Mouse (Mus musculus) right cerebral cortex, postnatal 4 days (tissue): ENCODE data around the gene Ssbp3.

Experiments
- DNase-seq: peaks from one replicate; pipeline ENCODE4 v3.0.0-alpha.2; 2022

Ssbp3 gene

GRCm38 (mm10) chr4:106961321-106961720 is 50.8 kb downstream of the Ssbp3 start:
- DNase-seq, result no peak

GRCm38 (mm10) chr4:106964356-106964755 is 53.9 kb downstream of the Ssbp3 start:
- DNase-seq, result no peak

- DNase-seq, result no peak
Observed at GRCm38 (mm10) chr4:106964996-106965395, 54.5 kb downstream of the Ssbp3 start.

DNA sequence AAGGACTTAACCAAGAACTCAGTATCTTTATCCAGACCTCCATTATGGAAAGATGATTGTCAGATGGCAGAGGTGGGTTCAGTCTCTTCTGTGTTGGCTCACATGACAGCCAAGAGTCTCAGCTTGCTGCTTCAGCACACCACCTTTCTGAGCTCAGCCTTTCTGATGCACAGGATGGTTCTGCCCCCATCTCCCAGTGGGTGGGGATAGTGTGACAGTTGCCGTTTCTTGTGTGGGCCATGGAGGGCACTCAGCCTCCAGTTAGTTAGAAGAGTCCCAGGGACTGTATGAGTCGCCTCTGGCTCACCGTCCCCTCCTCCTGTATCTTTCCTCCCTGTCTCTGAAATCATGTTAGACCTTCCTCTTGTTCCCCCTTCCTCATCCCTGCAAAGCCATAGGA is 55.9 kb downstream of the Ssbp3 start:
- no peak for DNase-seq

DNA sequence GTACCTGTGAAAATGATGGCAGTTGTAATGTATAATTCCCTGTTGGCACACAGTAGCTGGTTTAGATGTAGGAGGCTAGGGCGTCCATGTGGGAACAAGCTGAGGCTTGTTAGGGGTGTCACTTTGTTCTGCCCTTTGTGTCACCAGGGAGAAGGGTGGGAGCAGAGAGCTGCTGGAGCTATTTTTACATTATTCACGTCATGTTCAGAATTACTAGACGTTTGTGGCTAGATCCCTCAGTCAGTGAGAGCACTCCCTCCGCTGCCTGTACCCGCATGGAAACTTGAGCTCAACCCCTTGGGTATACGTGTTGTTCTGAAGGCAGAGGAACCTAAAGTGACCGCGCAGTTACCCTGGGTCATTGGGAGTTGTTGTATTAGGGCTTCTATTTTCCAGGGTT is 58.4 kb downstream of the Ssbp3 start:
- no peak for DNase-seq

- no peak for DNase-seq
Observed at GRCm38 (mm10) chr4:106970786-106971185, 60.3 kb downstream of the Ssbp3 start.

DNA sequence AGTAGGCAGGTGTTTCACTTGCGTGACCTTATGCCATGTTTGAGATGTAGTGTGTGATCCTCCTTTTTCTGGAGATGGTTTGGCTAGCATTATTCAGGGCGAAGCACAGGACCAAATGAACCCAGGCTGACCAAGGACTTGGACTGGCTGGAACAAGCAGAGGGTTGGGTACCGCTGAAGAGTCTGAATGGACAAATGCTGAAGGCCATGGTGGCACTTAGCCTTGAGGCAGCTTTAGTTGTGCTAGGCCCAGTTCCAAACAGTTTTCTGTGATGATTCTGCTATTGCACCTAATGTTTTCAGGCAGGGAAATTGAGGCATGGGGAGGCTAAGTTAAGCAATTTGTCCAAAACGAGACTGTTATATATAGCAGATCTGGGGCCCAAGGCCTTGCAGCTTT is 61.6 kb downstream of the Ssbp3 start:
- no peak for DNase-seq

GRCm38 (mm10) chr4:106972461-106973384 is 62.2 kb downstream of the Ssbp3 start:
- no peak for DNase-seq

DNA sequence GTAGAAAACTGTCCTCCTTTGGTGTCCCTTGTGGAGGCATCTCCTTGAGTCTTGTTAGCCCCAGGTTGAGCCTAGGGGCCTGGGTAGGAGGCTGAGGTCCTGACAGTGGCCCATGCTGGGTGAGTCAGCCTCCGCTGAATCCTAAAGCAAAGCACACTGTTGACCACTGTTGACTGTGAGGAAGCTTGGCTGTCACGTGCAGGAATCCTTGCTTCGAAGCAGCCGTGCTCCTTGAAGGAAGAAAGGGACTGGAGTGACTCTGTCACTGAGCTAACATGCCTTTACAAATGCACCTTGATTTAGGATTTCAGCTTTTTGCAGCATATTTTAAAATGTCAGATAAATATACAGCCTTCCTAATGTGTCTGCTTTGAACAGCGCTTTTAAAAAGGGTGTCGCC is 64.8 kb downstream of the Ssbp3 start:
- DNase-seq, result no peak

DNA sequence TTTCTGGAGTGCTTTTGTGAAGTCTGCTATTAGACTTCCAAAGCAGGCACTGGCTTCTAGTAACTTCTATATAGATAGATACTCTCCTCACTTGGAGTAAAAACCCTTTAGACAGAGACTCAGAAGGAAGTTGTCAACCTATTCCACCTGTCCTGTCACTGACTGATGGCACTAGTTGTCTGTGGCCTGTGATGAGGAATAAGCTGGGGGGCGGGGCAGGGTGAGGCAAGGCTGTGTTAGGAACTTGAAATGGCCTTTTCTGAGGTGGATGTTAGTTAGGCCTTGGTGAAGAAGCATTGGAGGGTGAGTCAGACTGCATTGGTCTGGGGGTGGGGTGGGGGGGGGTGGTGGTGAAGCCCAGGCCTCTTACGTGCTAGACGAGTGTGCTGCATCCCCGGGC is 65.4 kb downstream of the Ssbp3 start:
- DNase-seq, result no peak

DNA sequence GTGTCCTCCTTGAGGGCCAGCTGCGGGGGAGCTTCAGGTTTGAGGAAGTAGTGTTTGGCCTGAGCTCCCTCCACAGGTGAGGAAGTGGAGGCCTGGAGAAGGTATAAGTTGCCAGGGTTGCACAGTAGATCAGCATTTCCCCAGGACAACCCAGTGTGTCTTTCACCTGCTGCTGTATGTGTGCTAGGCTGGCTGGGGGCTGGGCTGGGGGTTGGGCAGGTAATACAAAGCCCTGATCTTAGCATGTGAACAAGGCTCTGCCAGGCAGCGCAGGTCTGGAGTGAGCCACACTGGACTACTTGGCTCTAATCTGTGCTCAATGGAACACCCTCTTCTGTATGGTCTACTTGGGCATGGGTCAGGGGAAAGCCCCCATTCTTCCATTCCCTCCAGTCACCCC is 66.1 kb downstream of the Ssbp3 start:
- no peak for DNase-seq

DNA sequence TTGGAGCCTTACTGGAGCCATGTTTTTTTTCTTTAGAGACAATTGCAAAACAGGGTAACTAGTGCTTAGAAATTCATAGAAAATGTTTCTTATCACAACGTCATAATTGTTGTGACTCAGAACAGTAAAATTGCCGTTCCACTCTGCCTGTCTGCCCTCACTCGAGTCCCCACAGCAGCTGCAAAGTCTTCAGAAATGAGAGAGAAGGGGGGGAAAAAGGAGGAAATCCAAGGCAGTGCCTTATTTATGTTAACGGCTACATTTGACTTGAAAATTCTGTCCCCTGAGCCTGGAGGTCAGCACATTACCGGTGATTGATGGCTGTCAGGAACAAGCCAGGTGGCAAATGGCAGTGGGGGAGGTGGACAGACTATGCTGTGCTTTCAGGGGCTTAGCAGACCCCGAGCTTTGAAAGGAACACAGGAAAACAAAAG is 66.7 kb downstream of the Ssbp3 start:
- DNase-seq, result no peak

- no peak for DNase-seq
Observed at GRCm38 (mm10) chr4:106978376-106978775, 67.9 kb downstream of the Ssbp3 start.

GRCm38 (mm10) chr4:106980669-106981068 is 70.2 kb downstream of the Ssbp3 start:
- DNase-seq, result no peak

GRCm38 (mm10) chr4:106981385-106982103 is 71.0 kb downstream of the Ssbp3 start:
- no peak for DNase-seq

DNA sequence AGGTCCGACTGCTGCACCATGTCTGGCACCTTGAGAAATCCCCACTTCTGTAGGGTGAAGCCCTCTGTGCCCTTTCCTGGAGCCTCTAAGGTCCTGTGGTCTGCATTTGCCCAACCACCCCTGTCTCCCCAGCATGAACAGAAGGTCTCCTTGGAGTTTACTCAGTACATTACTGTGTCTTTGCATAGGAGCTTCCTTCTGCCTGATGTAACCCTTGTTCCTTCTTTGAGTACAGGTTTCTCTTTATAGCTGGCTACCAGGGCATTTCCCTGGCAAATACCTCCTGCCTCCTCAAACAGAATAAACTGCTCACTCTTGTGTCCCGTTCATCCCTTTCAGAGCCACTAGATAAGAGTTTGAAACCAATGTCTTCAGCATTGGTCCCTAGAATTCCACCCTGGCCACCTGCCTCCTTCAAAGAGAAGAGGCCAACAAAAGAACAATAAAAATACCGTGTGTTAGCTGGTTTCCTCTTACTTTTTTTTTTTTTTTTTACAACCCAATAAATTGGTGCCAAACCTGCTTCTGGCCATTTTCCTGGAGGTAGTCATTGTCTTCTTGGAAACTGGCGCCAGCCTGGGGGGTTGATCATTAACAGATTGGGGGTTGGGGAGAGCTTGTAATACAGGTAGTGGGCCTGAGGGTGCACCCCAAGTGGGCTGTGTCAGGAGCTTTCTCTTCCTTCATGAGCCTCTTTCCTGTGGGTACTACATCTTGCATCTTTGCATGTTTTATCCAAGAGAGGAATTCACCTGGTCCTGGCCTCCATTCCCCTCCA is 72.0 kb downstream of the Ssbp3 start:
- no peak for DNase-seq

DNA sequence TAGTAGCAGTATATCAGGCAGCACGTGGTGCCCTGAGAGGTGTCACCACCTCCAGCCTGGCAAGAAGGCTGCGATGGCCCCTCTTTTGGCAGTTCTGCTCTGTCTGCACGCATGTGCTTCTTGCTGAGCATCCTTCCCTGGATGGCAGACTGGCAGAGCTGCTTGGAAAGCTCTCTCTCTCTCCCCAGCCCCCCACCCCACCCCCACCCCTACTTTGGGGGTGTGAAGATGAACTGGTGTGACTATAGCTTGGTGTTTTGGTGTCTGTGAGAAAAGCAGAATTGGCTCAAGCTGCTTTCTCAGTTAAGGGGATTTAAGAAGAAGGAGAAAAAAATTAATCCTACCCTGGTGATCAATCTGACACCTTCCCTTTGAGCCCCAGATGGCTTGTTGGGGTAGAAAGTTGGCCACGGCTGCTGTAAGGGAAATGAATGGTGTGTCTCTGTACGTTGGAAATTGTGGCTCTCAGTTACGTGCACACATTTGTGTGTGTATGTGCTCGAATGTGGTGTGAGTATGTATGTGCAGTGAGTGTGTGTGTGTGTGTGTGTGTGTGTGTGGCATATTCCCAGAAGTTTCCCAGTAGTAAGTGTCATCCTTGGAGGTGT is 73.5 kb downstream of the Ssbp3 start:
- no peak for DNase-seq

GRCm38 (mm10) chr4:106985289-106985688 is 74.8 kb downstream of the Ssbp3 start:
- no peak for DNase-seq

- no peak for DNase-seq
Observed at GRCm38 (mm10) chr4:106985899-106986832, 75.7 kb downstream of the Ssbp3 start.

GRCm38 (mm10) chr4:106987725-106988364 is 77.3 kb downstream of the Ssbp3 start:
- peak; percentile 35 for DNase-seq

DNA sequence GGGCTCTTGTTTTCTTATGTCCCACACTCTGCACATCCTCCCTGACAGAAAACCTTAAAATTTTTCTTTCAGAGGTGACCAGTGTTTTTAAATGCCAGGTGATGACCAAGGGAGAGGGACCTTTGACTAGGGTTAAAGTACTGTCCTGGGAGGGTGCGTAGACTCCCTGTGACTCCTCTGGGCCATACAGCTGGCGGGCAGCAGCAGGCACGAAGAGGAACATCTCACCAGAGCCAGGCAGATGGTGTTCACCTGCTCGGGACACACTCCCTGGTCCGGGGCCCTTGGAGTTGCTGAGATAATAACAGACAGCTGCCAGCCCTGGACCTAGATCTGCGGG is 78.4 kb downstream of the Ssbp3 start:
- DNase-seq, result no peak
